Mouse (Mus musculus) testis, adult 2 months (tissue): Measurements from ENCODE around the gene Smagp. TPM values are rescaled to one million over a fixed set of nuclear protein-coding genes. Genes with fewer than 3 reads are reported as not detected.
A peak's percentile ranks its signal among the peaks of the same experiment; 100 is the strongest.
"Not testable (repeated sequence)": the region's sequence is repeated elsewhere in the genome, so short reads cannot be mapped to it uniquely, and the experiment has no call there.

Experiments used
- H3K27ac ChIP-seq: fragments of 200-500 bp; 2 replicates; pipeline ENCODE4 v1.5.1; 2012; ENCODE audit warnings: low read depth, low read length; ENCODE audit not compliant: control insufficient read depth, insufficient read depth
- H3K27me3 ChIP-seq: fragments of 200-500 bp; 2 replicates; pipeline ENCODE4 v1.6.1; 2012; ENCODE audit warnings: mild to moderate bottlenecking, low read length, moderate library complexity; ENCODE audit not compliant: control insufficient read depth, insufficient read depth
- H3K36me3 ChIP-seq: fragments of 200-500 bp; 2 replicates; pipeline ENCODE4 v1.6.1; 2012; ENCODE audit warnings: mild to moderate bottlenecking, low read length; ENCODE audit not compliant: control insufficient read depth, insufficient read depth
- H3K4me1 ChIP-seq: fragments of 200-500 bp; 2 replicates; pipeline ENCODE4 v1.6.1; 2012; ENCODE audit warnings: low read length; ENCODE audit not compliant: control insufficient read depth, insufficient read depth
- H3K4me3 ChIP-seq: fragments of 200-500 bp; 2 replicates; pipeline ENCODE4 v1.5.1; 2012; ENCODE audit warnings: low read depth, mild to moderate bottlenecking, low read length, moderate library complexity, mixed read lengths; ENCODE audit not compliant: control insufficient read depth
- CTCF ChIP-seq: fragments of 200-500 bp; IDR thresholded peaks from 2 replicates; pipeline ENCODE4 v1.5.1; 2012; ENCODE audit warnings: low read depth, mild to moderate bottlenecking, inconsistent platforms, low read length, moderate library complexity; ENCODE audit not compliant: control insufficient read depth, insufficient read depth, insufficient replicate concordance
- POLR2A ChIP-seq: fragments of 200-500 bp; IDR thresholded peaks from 2 replicates; pipeline ENCODE4 v1.6.1; 2012; ENCODE audit warnings: low read depth, mild to moderate bottlenecking, inconsistent platforms, low read length, moderate library complexity; ENCODE audit not compliant: control insufficient read depth
- polyA plus RNA-seq: library from polyadenylated mRNA; depleted of rRNA; stranded (reverse); fragments of >200 nt; gene quantifications from 2 replicates; pipeline ENCODE4 v1.2.3, GENCODE M21; 2012

The Smagp gene
- polyA plus RNA-seq, 1 experiment, result 3.6 TPM

GRCm38 (mm10) chr15:100614996-100615824 lies 21.5 kb downstream of the Smagp start, which contains the start of gene Dazap2:
Gene Dazap2, plus strand, starts transcription at chr15:100615349.
- TF ChIP-seq CTCF (no peak), POLR2A (peak; percentile 95)
- H3K4me3 ChIP-seq, result peak within 1 kb of the TSS; percentile 89
- peaks cover 12% of the 10 kb centered on the region for H3K4me1 ChIP-seq
- H3K27me3 ChIP-seq, result no peaks in the 10 kb centered on the region
- H3K36me3 ChIP-seq, result peaks cover 3% of the 10 kb centered on the region
- peak within 1 kb of the TSS; percentile 86 for H3K27ac ChIP-seq

GRCm38 (mm10) chr15:100614218-100614995 lies 22.3 kb downstream of the Smagp start:
- peak overlapping the region; percentile 86 for H3K27ac ChIP-seq
- TF ChIP-seq POLR2A, result no peak; the same call in 1 of the 2 replicates
- TF ChIP-seq CTCF, result no peak
- H3K36me3 ChIP-seq, result no peaks in the 10 kb centered on the region; the same call in none of the 2 replicates

GRCm38 (mm10) chr15:100613584-100613983 lies 23.2 kb downstream of the Smagp start:
- no peak overlapping the region; the same call in 1 of the 2 replicates for H3K27ac ChIP-seq
- TF ChIP-seq CTCF (peak; percentile 78; the same call in 1 of the 2 replicates), POLR2A (no peak)
- no peaks in the 10 kb centered on the region for H3K27me3 ChIP-seq
- peaks cover 12% of the 10 kb centered on the region for H3K4me1 ChIP-seq
- H3K4me3 ChIP-seq, result peak overlapping the region; percentile 43
- H3K36me3 ChIP-seq, result no peaks in the 10 kb centered on the region; the same call in none of the 2 replicates

More at GRCm38 (mm10) chr15:100614218-100614995, 22.3 kb downstream of the Smagp start:
- peaks cover 12% of the 10 kb centered on the region for H3K4me1 ChIP-seq
- peak overlapping the region; percentile 89 for H3K4me3 ChIP-seq
- H3K27me3 ChIP-seq, result no peaks in the 10 kb centered on the region

- TF ChIP-seq CTCF (no peak), POLR2A (no peak)
- H3K27ac ChIP-seq, result no peak overlapping the region
- H3K27me3 ChIP-seq, result no peaks in the 10 kb centered on the region
- H3K4me1 ChIP-seq, result peaks cover 12% of the 10 kb centered on the region
- no peaks in the 10 kb centered on the region; the same call in none of the 2 replicates for H3K36me3 ChIP-seq
- H3K4me3 ChIP-seq, result no peak overlapping the region
Observed at GRCm38 (mm10) chr15:100612432-100612831, 24.3 kb downstream of the Smagp start.

GRCm38 (mm10) chr15:100611951-100612350 lies 24.8 kb downstream of the Smagp start:
- no peaks in the 10 kb centered on the region for H3K27me3 ChIP-seq
- no peak overlapping the region for H3K27ac ChIP-seq

GRCm38 (mm10) chr15:100606677-100607076 lies 30.1 kb downstream of the Smagp start:
- H3K27ac ChIP-seq, H3K4me1 ChIP-seq, H3K27me3 ChIP-seq, H3K4me3 ChIP-seq, H3K36me3 ChIP-seq: not testable (repeated sequence)

More at GRCm38 (mm10) chr15:100611951-100612350, 24.8 kb downstream of the Smagp start:
- TF ChIP-seq CTCF (no peak), POLR2A (no peak)
- H3K4me1 ChIP-seq, result peaks cover 12% of the 10 kb centered on the region
- H3K36me3 ChIP-seq, result no peaks in the 10 kb centered on the region; the same call in 1 of the 2 replicates
- no peak overlapping the region for H3K4me3 ChIP-seq

GRCm38 (mm10) chr15:100601669-100602068 lies 35.1 kb downstream of the Smagp start:
- Histone ChIP-seq H3K27me3 (no peaks in the 10 kb centered on the region), H3K27ac (no peak overlapping the region), H3K4me1 (peaks cover 20% of the 10 kb centered on the region), H3K4me3 (peak overlapping the region; percentile 71), H3K36me3 (no peaks in the 10 kb centered on the region)
- TF ChIP-seq POLR2A, result no peak
- TF ChIP-seq CTCF, result no peak
